Mouse (Mus musculus) hindbrain, embryonic 15.5 days (tissue): Measurements from ENCODE around the gene Hexa. TPM values are rescaled to one million over a fixed set of nuclear protein-coding genes. Genes with fewer than 3 reads are reported as not detected.

Experiments used
- ATAC-seq: fragments of 200-750 bp; cut with Nextera tagmentation; 2 replicates; pipeline ENCODE4 v1.8.0; 2017; ENCODE audit warnings: low read depth, moderate number of reproducible peaks, moderate TSS enrichment; ENCODE audit not compliant: low FRiP score
- H3K27ac ChIP-seq: fragments of 300-500 bp; sonication (generic); replicated peaks from 2 replicates; pipeline ENCODE4 v1.5.1; 2015; ENCODE audit warnings: mild to moderate bottlenecking, inconsistent platforms
- H3K27me3 ChIP-seq: fragments of 300-500 bp; sonication (generic); 2 replicates; pipeline ENCODE4 v1.6.1; 2015; ENCODE audit warnings: control low read depth, inconsistent platforms
- H3K36me3 ChIP-seq: fragments of 300-500 bp; sonication (generic); 2 replicates; pipeline ENCODE4 v1.6.1; 2015; ENCODE audit warnings: control low read depth, inconsistent platforms
- H3K4me1 ChIP-seq: fragments of 300-500 bp; sonication (generic); replicated peaks from 2 replicates; pipeline ENCODE4 v1.6.1; 2015; ENCODE audit warnings: control low read depth, inconsistent platforms
- H3K4me2 ChIP-seq: fragments of 300-500 bp; sonication (generic); 2 replicates; pipeline ENCODE4 v1.6.1; 2015; ENCODE audit warnings: moderate library complexity, mild to moderate bottlenecking, inconsistent platforms
- H3K4me3 ChIP-seq: fragments of 300-500 bp; sonication (generic); 2 replicates; pipeline ENCODE4 v1.5.1; 2015; ENCODE audit warnings: mild to moderate bottlenecking, inconsistent platforms
- H3K9ac ChIP-seq: fragments of 300-500 bp; sonication (generic); 2 replicates; pipeline ENCODE4 v1.6.1; 2015; ENCODE audit warnings: inconsistent platforms
- H3K9me3 ChIP-seq: fragments of 300-500 bp; sonication (generic); 2 replicates; pipeline ENCODE4 v1.6.1; 2016; ENCODE audit warnings: control low read depth, inconsistent platforms
- WGBS: fragments of 180-500 bp; shearing (Covaris S2); methylation state at CpG from one replicate; pipeline ENCODE4 v1.1.7; 2015; 5-methylcytosine and 5-hydroxymethylcytosine counted together
- polyA plus RNA-seq: library from polyadenylated mRNA; unstranded; fragments of >200 nt; fragmentation: Nextera tagmentation; extraction: Ambion mirVana; gene quantifications from 2 replicates; pipeline ENCODE4 v1.2.1, GENCODE M21; 2015

The Hexa gene
- polyA plus RNA-seq, 1 experiment from 2014 or later = 64.2 TPM

- Histone ChIP-seq H3K36me3 (peaks cover 30% of the 10 kb centered on the region), H3K27me3 (no peaks in the 10 kb centered on the region), H3K4me1 (no peaks in the 10 kb centered on the region), H3K27ac (no peak overlapping the region), H3K4me3 (no peak overlapping the region), H3K9me3 (no peaks in the 10 kb centered on the region), H3K4me2 (no peak overlapping the region), H3K9ac (no peak overlapping the region)
- ATAC-seq = no peak
- WGBS = 21% methylated on average over 6 of the region's 6 CpGs
Measured at GRCm38 (mm10) chr9:59567111-59567510, 27.8 kb downstream of the Hexa start.

GRCm38 (mm10) chr9:59571852-59572251, 32.5 kb downstream of the Hexa start:
- no peak overlapping the region for H3K27ac ChIP-seq
- no peaks in the 10 kb centered on the region for H3K36me3 ChIP-seq
- no peaks in the 10 kb centered on the region for H3K9me3 ChIP-seq
- peaks cover under 1% of the 10 kb centered on the region; the same call in 1 of the 2 replicates for H3K4me1 ChIP-seq
- H3K9ac ChIP-seq = no peak overlapping the region
- WGBS = 84% methylated on average over 2 of the region's 2 CpGs
- no peak for ATAC-seq
- 0 out of 2 replicates have a peak, but pooled peaks cover 2% of the 10 kb centered on the region for H3K27me3 ChIP-seq
- no peak overlapping the region for H3K4me3 ChIP-seq
- H3K4me2 ChIP-seq = no peak overlapping the region

GRCm38 (mm10) chr9:59577401-59577800, 38.1 kb downstream of the Hexa start:
- H3K36me3 ChIP-seq = no peaks in the 10 kb centered on the region
- 0 out of 2 replicates have a peak, but pooled peaks cover 2% of the 10 kb centered on the region for H3K27me3 ChIP-seq
- peaks cover 25% of the 10 kb centered on the region for H3K4me1 ChIP-seq
- peak overlapping the region; percentile 65 for H3K27ac ChIP-seq
- H3K4me3 ChIP-seq = peak overlapping the region; percentile 66
- peak overlapping the region; percentile 88 for H3K4me2 ChIP-seq
- H3K9ac ChIP-seq = peak overlapping the region; percentile 60
- H3K9me3 ChIP-seq = no peaks in the 10 kb centered on the region
- WGBS = 11% methylated on average over 13 of the region's 13 CpGs
- no peak for ATAC-seq

- peak within 1 kb of the TSS; percentile 60 for H3K9ac ChIP-seq
- H3K27me3 ChIP-seq = 0 out of 2 replicates have a peak, but pooled peaks cover 2% of the 10 kb centered on the region
- H3K4me3 ChIP-seq = peak within 1 kb of the TSS; percentile 66
- H3K4me1 ChIP-seq = peaks cover 25% of the 10 kb centered on the region
- H3K36me3 ChIP-seq = no peaks in the 10 kb centered on the region
- peak within 1 kb of the TSS; percentile 88 for H3K4me2 ChIP-seq
- H3K27ac ChIP-seq = peak within 1 kb of the TSS; percentile 72
- no peaks in the 10 kb centered on the region for H3K9me3 ChIP-seq
- under 1% methylated on average over 56 of the region's 61 CpGs for WGBS
- ATAC-seq = peak; percentile 98
Measured at GRCm38 (mm10) chr9:59577844-59578504, 38.6 kb downstream of the Hexa start, which contains the start of gene Celf6. Celf6 (plus strand) TSS chr9:59577917.

- H3K27me3 ChIP-seq = 0 out of 2 replicates have a peak, but pooled peaks cover 2% of the 10 kb centered on the region
- peak overlapping the region; percentile 66 for H3K4me3 ChIP-seq
- ATAC-seq = no peak; the same call in 1 of the 2 replicates
- peak overlapping the region; percentile 60 for H3K9ac ChIP-seq
- 0% methylated on average over 20 of the region's 20 CpGs for WGBS
- H3K9me3 ChIP-seq = no peaks in the 10 kb centered on the region
- H3K4me2 ChIP-seq = peak overlapping the region; percentile 88
- H3K27ac ChIP-seq = peak overlapping the region; percentile 72
- no peaks in the 10 kb centered on the region for H3K36me3 ChIP-seq
- H3K4me1 ChIP-seq = peaks cover 25% of the 10 kb centered on the region
Measured at GRCm38 (mm10) chr9:59578505-59578867, 39.1 kb downstream of the Hexa start.

- WGBS = 6% methylated on average over 13 of the region's 13 CpGs
- H3K4me1 ChIP-seq = peaks cover 33% of the 10 kb centered on the region
- H3K36me3 ChIP-seq = no peaks in the 10 kb centered on the region
- 0 out of 2 replicates have a peak, but pooled peaks have one; percentile 44 for ATAC-seq
- no peaks in the 10 kb centered on the region for H3K9me3 ChIP-seq
- H3K9ac ChIP-seq = no peak overlapping the region
- H3K4me2 ChIP-seq = peak overlapping the region; percentile 43
- no peaks in the 10 kb centered on the region for H3K27me3 ChIP-seq
- no peak overlapping the region for H3K4me3 ChIP-seq
- H3K27ac ChIP-seq = no peak overlapping the region
Measured at GRCm38 (mm10) chr9:59584871-59585308, 45.5 kb downstream of the Hexa start.

GRCm38 (mm10) chr9:59588252-59588651, 48.9 kb downstream of the Hexa start:
- Histone ChIP-seq H3K4me1 (peaks cover 36% of the 10 kb centered on the region), H3K36me3 (no peaks in the 10 kb centered on the region), H3K27ac (peak overlapping the region; percentile 81), H3K4me3 (peak overlapping the region; percentile 26; the same call in 1 of the 2 replicates), H3K4me2 (peak overlapping the region; percentile 53), H3K9me3 (no peaks in the 10 kb centered on the region), H3K27me3 (no peaks in the 10 kb centered on the region), H3K9ac (no peak overlapping the region)
- peak; percentile 28; the same call in 1 of the 2 replicates for ATAC-seq
- WGBS = 25% methylated on average over 5 of the region's 5 CpGs

GRCm38 (mm10) chr9:59588710-59589671, 49.7 kb downstream of the Hexa start:
- peak overlapping the region; percentile 81 for H3K27ac ChIP-seq
- no peak overlapping the region for H3K9ac ChIP-seq
- ATAC-seq = peak; percentile 92
- H3K4me3 ChIP-seq = peak overlapping the region; percentile 26
- no peaks in the 10 kb centered on the region for H3K27me3 ChIP-seq
- WGBS = 14% methylated on average over 12 of the region's 12 CpGs
- peaks cover 36% of the 10 kb centered on the region for H3K4me1 ChIP-seq
- peak overlapping the region; percentile 53 for H3K4me2 ChIP-seq
- no peaks in the 10 kb centered on the region for H3K36me3 ChIP-seq
- H3K9me3 ChIP-seq = no peaks in the 10 kb centered on the region

GRCm38 (mm10) chr9:59589703-59590439, 50.5 kb downstream of the Hexa start:
- no peaks in the 10 kb centered on the region for H3K9me3 ChIP-seq
- H3K36me3 ChIP-seq = no peaks in the 10 kb centered on the region
- H3K4me3 ChIP-seq = no peak overlapping the region
- 80% methylated on average over 10 of the region's 10 CpGs for WGBS
- peak overlapping the region; percentile 62; the same call in 1 of the 2 replicates for H3K27ac ChIP-seq
- ATAC-seq = no peak
- H3K4me1 ChIP-seq = peaks cover 31% of the 10 kb centered on the region
- peak overlapping the region; percentile 53 for H3K4me2 ChIP-seq
- no peaks in the 10 kb centered on the region for H3K27me3 ChIP-seq
- H3K9ac ChIP-seq = no peak overlapping the region

- Histone ChIP-seq H3K4me2 (no peak overlapping the region), H3K9ac (no peak overlapping the region), H3K4me1 (no peaks in the 10 kb centered on the region), H3K4me3 (no peak overlapping the region), H3K27me3 (no peaks in the 10 kb centered on the region), H3K27ac (no peak overlapping the region), H3K9me3 (no peaks in the 10 kb centered on the region), H3K36me3 (peaks cover 15% of the 10 kb centered on the region; the same call in 1 of the 2 replicates)
- no peak for ATAC-seq
- WGBS = 88% methylated on average over 8 of the region's 8 CpGs
Measured at GRCm38 (mm10) chr9:59601661-59602060, 62.3 kb downstream of the Hexa start.

- no peak for ATAC-seq
- WGBS = 52% methylated on average over 6 of the region's 6 CpGs
Measured at GRCm38 (mm10) chr9:59605967-59606366, 66.6 kb downstream of the Hexa start.

More at GRCm38 (mm10) chr9:59605967-59606366, 66.6 kb downstream of the Hexa start:
- no peak overlapping the region for H3K9ac ChIP-seq
- no peaks in the 10 kb centered on the region for H3K27me3 ChIP-seq
- no peaks in the 10 kb centered on the region for H3K4me1 ChIP-seq
- no peaks in the 10 kb centered on the region for H3K9me3 ChIP-seq
- no peak overlapping the region for H3K4me3 ChIP-seq
- H3K36me3 ChIP-seq = peaks cover 15% of the 10 kb centered on the region
- no peak overlapping the region for H3K27ac ChIP-seq
- no peak overlapping the region for H3K4me2 ChIP-seq
